In genomic region chr2:154790656-154791483, GRCm38 (mm10) we compare ENCODE assay signal across 8 mouse cellular contexts. TPM values are rescaled to one million over a fixed set of nuclear protein-coding genes. Genes with fewer than 3 reads are reported as not detected.
DNase-seq lines count a peak whose midpoint lies in the region; ATAC-seq and TF ChIP-seq lines count a peak whose summit lies in the region.

TSS of gene Raly (plus strand) at chr2:154791096.
TSS of gene a (plus strand) at chr2:154791402.

- peak; percentile 36; the same call in 1 of the 2 replicates for TF ChIP-seq CTCF in kidney, postnatal 0 days (IDR thresholded peaks at IDR 0.05; ENCODE audit: low read depth)

- peak; percentile 99 for DNase-seq in CD4-positive helper T cell, adult 2 months (ENCODE audit: low read depth, low spot score)
- DNase-seq in brain, embryonic 18.5 days (ENCODE audit: low read depth, low spot score) = peak; percentile 96
- peak; percentile 99 for DNase-seq in kidney, postnatal 0 days (ENCODE audit: low spot score)
- DNase-seq in liver, embryonic 11.5 days (ENCODE audit: low spot score) = peak; percentile 99
- peak; percentile 98 for DNase-seq in naive thymus-derived CD4-positive, alpha-beta T cell, adult 2 months (ENCODE audit: low read depth)

- no peaks in the 10 kb centered on the region for H3K36me3 ChIP-seq in heart, embryonic 12.5 days
- no peaks in the 10 kb centered on the region for H3K36me3 ChIP-seq in kidney, postnatal 0 days (ENCODE audit: insufficient read depth, low read length)
- H3K36me3 ChIP-seq in liver, embryonic 11.5 days (ENCODE audit: control insufficient read depth, insufficient read depth, low read length) = no peaks in the 10 kb centered on the region; the same call in 1 of the 2 replicates
- H3K36me3 ChIP-seq in stomach, embryonic 14.5 days (ENCODE audit: control insufficient read depth, insufficient read depth, low read length) = no peaks in the 10 kb centered on the region

- H3K27me3 ChIP-seq in heart, embryonic 12.5 days (replicated peaks) = no peaks in the 10 kb centered on the region
- no peaks in the 10 kb centered on the region for H3K27me3 ChIP-seq in kidney, postnatal 0 days (ENCODE audit: insufficient read depth, low read length)
- H3K27me3 ChIP-seq in liver, embryonic 11.5 days (replicated peaks; ENCODE audit: control insufficient read depth, insufficient read depth, low read length) = no peaks in the 10 kb centered on the region
- H3K27me3 ChIP-seq in stomach, embryonic 14.5 days (ENCODE audit: control insufficient read depth, insufficient read depth, low read length) = no peaks in the 10 kb centered on the region

- peak within 1 kb of the TSS; percentile 95 for H3K27ac ChIP-seq in heart, embryonic 12.5 days (ENCODE audit: poor library complexity, severe bottlenecking)
- peak within 1 kb of the TSS; percentile 97 for H3K27ac ChIP-seq in kidney, postnatal 0 days
- peak within 1 kb of the TSS; percentile 97 for H3K27ac ChIP-seq in liver, embryonic 11.5 days (ENCODE audit: low read depth, low read length)
- peak within 1 kb of the TSS; percentile 98 for H3K27ac ChIP-seq in stomach, embryonic 14.5 days (ENCODE audit: low read length)

- H3K4me3 ChIP-seq in heart, embryonic 12.5 days = peak within 1 kb of the TSS; percentile 88
- peak within 1 kb of the TSS; percentile 91 for H3K4me3 ChIP-seq in kidney, postnatal 0 days (replicated peaks; ENCODE audit: low read depth, low read length)
- peak within 1 kb of the TSS; percentile 97 for H3K4me3 ChIP-seq in liver, embryonic 11.5 days (ENCODE audit: low read depth, low read length)
- peak within 1 kb of the TSS; percentile 98 for H3K4me3 ChIP-seq in stomach, embryonic 14.5 days (ENCODE audit: low read depth, low read length)

- H3K9me3 ChIP-seq in heart, embryonic 12.5 days (replicated peaks) = no peaks in the 10 kb centered on the region
- H3K9me3 ChIP-seq in kidney, postnatal 0 days (replicated peaks; ENCODE audit: low read length) = no peaks in the 10 kb centered on the region
- no peaks in the 10 kb centered on the region for H3K9me3 ChIP-seq in liver, embryonic 11.5 days (ENCODE audit: control insufficient read depth, low read length)
- no peaks in the 10 kb centered on the region for H3K9me3 ChIP-seq in stomach, embryonic 14.5 days (ENCODE audit: control insufficient read depth, low read depth, low read length)

- WGBS in heart, embryonic 12.5 days = under 1% methylated on average over 66 of the region's 89 CpGs
- WGBS in kidney, postnatal 0 days = under 1% methylated on average over 57 of the region's 89 CpGs
- under 1% methylated on average over 74 of the region's 89 CpGs for WGBS in liver, embryonic 11.5 days
- under 1% methylated on average over 83 of the region's 89 CpGs for WGBS in stomach, embryonic 14.5 days

- peak; percentile 86 for ATAC-seq in erythroid progenitor cell, adult 5-6 weeks (replicated peaks; ENCODE audit: low FRiP score, poor library complexity, severe bottlenecking)
- ATAC-seq in heart, embryonic 12.5 days (ENCODE audit: insufficient number of reproducible peaks, low FRiP score) = peak; percentile 96
- peak; percentile 96 for ATAC-seq in kidney, postnatal 0 days (replicated peaks; ENCODE audit: low FRiP score, low read depth)
- peak; percentile 96 for ATAC-seq in liver, embryonic 11.5 days (replicated peaks; ENCODE audit: low FRiP score)
- peak; percentile 97 for ATAC-seq in stomach, embryonic 14.5 days (ENCODE audit: insufficient number of reproducible peaks, insufficient read depth, low FRiP score, low read depth)

- H3K4me1 ChIP-seq in heart, embryonic 12.5 days (replicated peaks) = peaks cover 46% of the 10 kb centered on the region
- peaks cover 20% of the 10 kb centered on the region for H3K4me1 ChIP-seq in kidney, postnatal 0 days (replicated peaks; ENCODE audit: insufficient read depth, low read length)
- peaks cover 53% of the 10 kb centered on the region for H3K4me1 ChIP-seq in liver, embryonic 11.5 days (replicated peaks; ENCODE audit: control insufficient read depth, insufficient read depth, low read length)
- peaks cover 30% of the 10 kb centered on the region; the same call in 1 of the 2 replicates for H3K4me1 ChIP-seq in stomach, embryonic 14.5 days (ENCODE audit: control insufficient read depth, insufficient read depth, low read length)

- H3K9ac ChIP-seq in heart, embryonic 12.5 days = peak within 1 kb of the TSS; percentile 98
- peak within 1 kb of the TSS; percentile 96 for H3K9ac ChIP-seq in kidney, postnatal 0 days (ENCODE audit: low read depth, low read length)
- H3K9ac ChIP-seq in liver, embryonic 11.5 days (ENCODE audit: low read depth, low read length) = peak within 1 kb of the TSS; percentile 99
- peak within 1 kb of the TSS; percentile 99 for H3K9ac ChIP-seq in stomach, embryonic 14.5 days (replicated peaks; ENCODE audit: low read depth, low read length)

- H3K4me2 ChIP-seq in heart, embryonic 12.5 days = peak within 1 kb of the TSS; percentile 78
- H3K4me2 ChIP-seq in kidney, postnatal 0 days (ENCODE audit: low read length) = peak within 1 kb of the TSS; percentile 66
- H3K4me2 ChIP-seq in liver, embryonic 11.5 days = peak within 1 kb of the TSS; percentile 80
- H3K4me2 ChIP-seq in stomach, embryonic 14.5 days (replicated peaks; ENCODE audit: low read depth, low read length) = peak within 1 kb of the TSS; percentile 67

RNA-seq across cellular contexts. Expression of gene Raly, which starts in this region (rescaled TPM):
- 87.2 and 99.8 TPM in 2 replicates for total RNA-seq in erythroid progenitor cell, adult 5-6 weeks (2015; ENCODE audit: low replicate concordance)
- 112 and 144 TPM in 2 replicates for total RNA-seq in erythroid progenitor cell, adult 5-6 weeks (2017; ENCODE audit: low replicate concordance)
- polyA plus RNA-seq in heart, embryonic 12.5 days (2016; fragmentation: Nextera tagmentation; extraction: Ambion mirVana) = 27.2 and 29.8 TPM in 2 replicates
- polyA plus RNA-seq in kidney, postnatal 0 days (2015; fragmentation: Nextera tagmentation; extraction: Ambion mirVana) = 31.6 and 33.7 TPM in 2 replicates
- polyA plus RNA-seq in liver, embryonic 11.5 days (2014; fragmentation: Nextera tagmentation; extraction: Ambion mirVana) = 59.5 and 66.2 TPM in 2 replicates
- polyA plus RNA-seq in stomach, embryonic 14.5 days (2014; fragmentation: Nextera tagmentation; extraction: Ambion mirVana) = 77.4 and 84.1 TPM in 2 replicates

RNA-seq across cellular contexts. Expression of gene a, which starts in this region (rescaled TPM):
- total RNA-seq in erythroid progenitor cell, adult 5-6 weeks (2015; ENCODE audit: low replicate concordance) = not detected in 2 replicates
- total RNA-seq in erythroid progenitor cell, adult 5-6 weeks (2017; ENCODE audit: low replicate concordance) = not detected in 2 replicates
- polyA plus RNA-seq in heart, embryonic 12.5 days (2016; fragmentation: Nextera tagmentation; extraction: Ambion mirVana) = not detected in 2 replicates
- polyA plus RNA-seq in kidney, postnatal 0 days (2015; fragmentation: Nextera tagmentation; extraction: Ambion mirVana) = 0.42 and 1.1 TPM in 2 replicates
- polyA plus RNA-seq in liver, embryonic 11.5 days (2014; fragmentation: Nextera tagmentation; extraction: Ambion mirVana) = 0.62 TPM in 1 of 2 replicates, not detected in the other
- 0.76 TPM in 1 of 2 replicates, not detected in the other for polyA plus RNA-seq in stomach, embryonic 14.5 days (2014; fragmentation: Nextera tagmentation; extraction: Ambion mirVana)

Comparison
In these comparisons a context has a peak if more than half of its experiments do, and no peak if none do; other contexts are left out.
1. Peak in every context shown above with its lines: DNase-seq, ATAC-seq, H3K4me3 ChIP-seq and H3K27ac ChIP-seq.